8 mouse cellular contexts compared by ENCODE assay signal in genomic region chr5:107867970-107868904, GRCm38 (mm10). TPM values are rescaled to one million over a fixed set of nuclear protein-coding genes. Genes with fewer than 3 reads are reported as not detected.
DNase-seq lines count a peak whose midpoint lies in the region; ATAC-seq and TF ChIP-seq lines count a peak whose summit lies in the region.

No protein-coding gene starts in this region.

- under 1% methylated on average over 82 of the region's 82 CpGs for WGBS in embryonic facial prominence, embryonic 10.5 days
- WGBS in heart, adult 2 months: under 1% methylated on average over 64 of the region's 82 CpGs
- WGBS in liver, embryonic 15.5 days (ENCODE audit: insufficient replicate concordance): under 1% methylated on average over 76 of the region's 82 CpGs
- WGBS in stomach, embryonic 16.5 days: under 1% methylated on average over 69 of the region's 82 CpGs

- H3K4me3 ChIP-seq in embryonic facial prominence, embryonic 10.5 days: peak overlapping the region; percentile 78
- peak overlapping the region; percentile 82 for H3K4me3 ChIP-seq in heart, adult 2 months
- H3K4me3 ChIP-seq in liver, embryonic 15.5 days (replicated peaks): peak overlapping the region; percentile 92
- peak overlapping the region; percentile 89 for H3K4me3 ChIP-seq in stomach, embryonic 16.5 days (replicated peaks; ENCODE audit: low read length)

- peak; percentile 64 for ATAC-seq in liver, embryonic 15.5 days (ENCODE audit: insufficient read depth)
- ATAC-seq in stomach, embryonic 16.5 days (ENCODE audit: insufficient read depth, low FRiP score): peak; percentile 74

- peak; percentile 78 for DNase-seq in 3T3-L1 (ENCODE audit: low read depth, low spot score)
- DNase-seq in adrenal gland, adult 18-20 months (ENCODE audit: low spot score in 2 of 2): peak; percentile 59 to 66
- peak; percentile 75 for DNase-seq in embryonic facial prominence, embryonic 10.5 days (ENCODE audit: low spot score)
- peak; percentile 79 to 82 for DNase-seq in heart, adult 2 months
- peak; percentile 78 for DNase-seq in kidney, adult 18-20 months
- peak; percentile 62 to 68 for DNase-seq in natural killer cell, adult 2 months (ENCODE audit: low spot score in 2 of 2)

- intact Hi-C loops in heart, adult 2 months (cut with DNase I): loop anchor here (2.0 to 5.0 kb wide), 2 partner anchors 33 to 61 kb away; partner anchors contain the start of gene Rpl5

- H3K79me2 ChIP-seq in heart, adult 2 months (replicated peaks; ENCODE audit: control insufficient read depth, insufficient read depth, low read length): peaks cover 4% of the 10 kb centered on the region

- peak overlapping the region; percentile 95 for H3K9ac ChIP-seq in heart, adult 2 months (ENCODE audit: low read depth, low read length)
- H3K9ac ChIP-seq in liver, embryonic 15.5 days: peak overlapping the region; percentile 95
- peak overlapping the region; percentile 94 for H3K9ac ChIP-seq in stomach, embryonic 16.5 days (ENCODE audit: low read length)

- H3K27ac ChIP-seq in embryonic facial prominence, embryonic 10.5 days (replicated peaks): peak overlapping the region; percentile 97
- peak overlapping the region; percentile 85 for H3K27ac ChIP-seq in heart, adult 2 months
- peak overlapping the region; percentile 93 for H3K27ac ChIP-seq in liver, embryonic 15.5 days (replicated peaks)
- H3K27ac ChIP-seq in stomach, embryonic 16.5 days (ENCODE audit: low read length): peak overlapping the region; percentile 96

- H3K4me2 ChIP-seq in liver, embryonic 15.5 days: peak overlapping the region; percentile 92
- peak overlapping the region; percentile 70 for H3K4me2 ChIP-seq in stomach, embryonic 16.5 days (ENCODE audit: low read depth, low read length)

- no peaks in the 10 kb centered on the region for H3K36me3 ChIP-seq in embryonic facial prominence, embryonic 10.5 days (replicated peaks)
- H3K36me3 ChIP-seq in heart, adult 2 months (ENCODE audit: control insufficient read depth, insufficient read depth, low read length): peaks cover 8% of the 10 kb centered on the region
- peaks cover 47% of the 10 kb centered on the region for H3K36me3 ChIP-seq in liver, embryonic 15.5 days (replicated peaks)
- no peaks in the 10 kb centered on the region for H3K36me3 ChIP-seq in stomach, embryonic 16.5 days (ENCODE audit: control insufficient read depth, insufficient read depth, low read length)

- TF ChIP-seq EP300 in heart, adult 2 months (IDR thresholded peaks at IDR 0.05; ENCODE audit: insufficient read depth, low read depth, low read length): no peak

- 0 out of 2 replicates have a peak, but pooled peaks have one; percentile 32 for TF ChIP-seq POLR2A in heart, adult 2 months (IDR thresholded peaks at IDR 0.05; ENCODE audit: insufficient read depth, low read depth, low read length)

- H3K4me1 ChIP-seq in embryonic facial prominence, embryonic 10.5 days: peaks cover 19% of the 10 kb centered on the region
- peaks cover 2% of the 10 kb centered on the region for H3K4me1 ChIP-seq in heart, adult 2 months (ENCODE audit: control insufficient read depth, insufficient read depth, low read length)
- H3K4me1 ChIP-seq in liver, embryonic 15.5 days (replicated peaks): peaks cover 80% of the 10 kb centered on the region
- peaks cover 3% of the 10 kb centered on the region for H3K4me1 ChIP-seq in stomach, embryonic 16.5 days (ENCODE audit: control insufficient read depth, insufficient read depth, low read length)

- peaks cover 16% of the 10 kb centered on the region for H3K27me3 ChIP-seq in embryonic facial prominence, embryonic 10.5 days (replicated peaks; ENCODE audit: low read depth, poor library complexity, severe bottlenecking)
- no peaks in the 10 kb centered on the region for H3K27me3 ChIP-seq in heart, adult 2 months (ENCODE audit: control insufficient read depth, insufficient read depth, low read length)
- no peaks in the 10 kb centered on the region for H3K27me3 ChIP-seq in liver, embryonic 15.5 days
- H3K27me3 ChIP-seq in stomach, embryonic 16.5 days (ENCODE audit: control insufficient read depth, insufficient read depth, low read length): no peaks in the 10 kb centered on the region

- no peak for TF ChIP-seq CTCF in heart, adult 2 months (IDR thresholded peaks at IDR 0.05)

- no peaks in the 10 kb centered on the region for H3K9me3 ChIP-seq in embryonic facial prominence, embryonic 10.5 days
- no peaks in the 10 kb centered on the region for H3K9me3 ChIP-seq in liver, embryonic 15.5 days (replicated peaks)
- H3K9me3 ChIP-seq in stomach, embryonic 16.5 days (replicated peaks; ENCODE audit: control insufficient read depth, low read length): no peaks in the 10 kb centered on the region

RNA-seq across cellular contexts. Expression of gene Evi5, which starts 6.7 kb away (rescaled TPM):
- total RNA-seq in adrenal gland, adult 18-20 months (2021): 10 to 100 TPM; 46.2 to 61.5 TPM
- polyA plus RNA-seq in embryonic facial prominence, embryonic 10.5 days (2016; fragmentation: Nextera tagmentation; extraction: Ambion mirVana): 55.7 and 56.5 TPM in 2 replicates
- 10 to 100 TPM; 20.5 to 21.7 TPM for total RNA-seq in heart, adult 2 months (2021)
- 7.4 and 11.6 TPM in 2 replicates for polyA plus RNA-seq in heart, adult 2 months (2012; rRNA removed)
- 54.3 and 56.7 TPM in 2 replicates for polyA plus RNA-seq in liver, embryonic 15.5 days (2015; fragmentation: Nextera tagmentation; extraction: Ambion mirVana)
- polyA plus RNA-seq in stomach, embryonic 16.5 days (2015; fragmentation: Nextera tagmentation; extraction: Ambion mirVana): 53.5 and 55.2 TPM in 2 replicates

RNA-seq across cellular contexts. Expression of gene Rpl5, which starts 32.1 kb away (rescaled TPM):
- 10 to 100 TPM; 57.0 to 65.2 TPM for total RNA-seq in adrenal gland, adult 18-20 months (2021)
- 91.7 and 99.4 TPM in 2 replicates for polyA plus RNA-seq in embryonic facial prominence, embryonic 10.5 days (2016; fragmentation: Nextera tagmentation; extraction: Ambion mirVana)
- total RNA-seq in heart, adult 2 months (2021): 10 to 100 TPM; 29.2 to 31.4 TPM
- 12.5 and 20.4 TPM in 2 replicates for polyA plus RNA-seq in heart, adult 2 months (2012; rRNA removed)
- polyA plus RNA-seq in liver, embryonic 15.5 days (2015; fragmentation: Nextera tagmentation; extraction: Ambion mirVana): 26.1 and 26.7 TPM in 2 replicates
- 60.0 and 63.3 TPM in 2 replicates for polyA plus RNA-seq in stomach, embryonic 16.5 days (2015; fragmentation: Nextera tagmentation; extraction: Ambion mirVana)

RNA-seq across cellular contexts. Expression of gene Ube2d2b, which starts 38.3 kb away (rescaled TPM):
- total RNA-seq in adrenal gland, adult 18-20 months (2021): not detected
- polyA plus RNA-seq in embryonic facial prominence, embryonic 10.5 days (2016; fragmentation: Nextera tagmentation; extraction: Ambion mirVana): 0.29 and 0.42 TPM in 2 replicates
- total RNA-seq in heart, adult 2 months (2021): not detected
- 0.08 and 0.18 TPM in 2 replicates for polyA plus RNA-seq in heart, adult 2 months (2012; rRNA removed)
- polyA plus RNA-seq in liver, embryonic 15.5 days (2015; fragmentation: Nextera tagmentation; extraction: Ambion mirVana): 0.35 and 0.53 TPM in 2 replicates
- 0.21 and 0.22 TPM in 2 replicates for polyA plus RNA-seq in stomach, embryonic 16.5 days (2015; fragmentation: Nextera tagmentation; extraction: Ambion mirVana)

Comparison
In these comparisons a context has a peak if more than half of its experiments do, and no peak if none do; other contexts are left out.
1. Peak in every context shown above with its lines: DNase-seq, ATAC-seq, H3K4me3 ChIP-seq and H3K27ac ChIP-seq.